Mouse (Mus musculus) cerebellum, postnatal 25 days (tissue): ENCODE measurements around the gene Kcnh2.
A peak's percentile ranks its signal among the peaks of the same experiment; 100 is the strongest.
"Not testable (repeated sequence)": the region's sequence is repeated elsewhere in the genome, so short reads cannot be mapped to it uniquely, and the experiment has no call there.

Experiments used
- DNase-seq, 2 experiments: peaks; one replicate each; pipeline ENCODE4 v3.0.0; 2021; ENCODE audit warnings: mixed read lengths in 2 of 2

The Kcnh2 gene

GRCm38 (mm10) chr5:24351278-24351677 lies at the start of gene Kcnh2:
Gene Kcnh2, minus strand, starts transcription at chr5:24351604.
- no peak for DNase-seq

GRCm38 (mm10) chr5:24400362-24400761 lies 49.0 kb upstream of the Kcnh2 start:
- DNase-seq: peak; percentile 47 to 61

- DNase-seq: no peak
These were observed 48.3 kb upstream of the Kcnh2 start for GRCm38 (mm10) chr5:24399686-24400085.

GRCm38 (mm10) chr5:24396254-24396653 lies 44.9 kb upstream of the Kcnh2 start:
- not testable (repeated sequence) for DNase-seq

GRCm38 (mm10) chr5:24394165-24394894 lies 42.9 kb upstream of the Kcnh2 start:
- peak; percentile 96 to 99 for DNase-seq

GRCm38 (mm10) chr5:24393392-24393997 lies 42.1 kb upstream of the Kcnh2 start, which contains the start of gene Abcb8:
Gene Abcb8, plus strand, starts transcription at chr5:24393663.
- peak; percentile 78 to 88 for DNase-seq

GRCm38 (mm10) chr5:24392724-24393123 lies 41.3 kb upstream of the Kcnh2 start:
- no peak for DNase-seq

- DNase-seq: no peak
These were observed 40.5 kb upstream of the Kcnh2 start, which contains the start of gene Atg9b for GRCm38 (mm10) chr5:24391864-24392263. Gene Atg9b, minus strand, starts transcription at chr5:24392143.

GRCm38 (mm10) chr5:24389658-24390020 lies 38.2 kb upstream of the Kcnh2 start:
- no peak for DNase-seq

GRCm38 (mm10) chr5:24389011-24389657 lies 37.7 kb upstream of the Kcnh2 start:
- DNase-seq: no peak

- DNase-seq: no peak
These were observed 37.0 kb upstream of the Kcnh2 start for GRCm38 (mm10) chr5:24388246-24388915.

GRCm38 (mm10) chr5:24387264-24388241 lies 36.1 kb upstream of the Kcnh2 start:
- peak; percentile 58 to 69 for DNase-seq

GRCm38 (mm10) chr5:24385887-24386550 lies 34.6 kb upstream of the Kcnh2 start:
- no peak for DNase-seq

- no peak for DNase-seq
These were observed 34.0 kb upstream of the Kcnh2 start for GRCm38 (mm10) chr5:24385374-24385773.

- no peak for DNase-seq
These were observed 33.0 kb upstream of the Kcnh2 start for GRCm38 (mm10) chr5:24384407-24384806.

- peak; percentile 96 to 98 for DNase-seq
These were observed 31.8 kb upstream of the Kcnh2 start for GRCm38 (mm10) chr5:24383026-24383859.

- no peak for DNase-seq
These were observed 30.6 kb upstream of the Kcnh2 start for GRCm38 (mm10) chr5:24381988-24382387.

- no peak for DNase-seq
These were observed 30.1 kb upstream of the Kcnh2 start for GRCm38 (mm10) chr5:24381486-24381885.

- no peak for DNase-seq
These were observed 29.1 kb upstream of the Kcnh2 start for GRCm38 (mm10) chr5:24380499-24380898.

GRCm38 (mm10) chr5:24379501-24379900 lies 28.1 kb upstream of the Kcnh2 start:
- DNase-seq: no peak
